Mouse (Mus musculus): Measurements from ENCODE around the gene Def8.

- TF ChIP-seq CTCF (IDR thresholded peaks at IDR 0.05; ENCODE audit: extremely low read depth, insufficient read depth, insufficient read length, insufficient replicate concordance): no peak
- no peak for TF ChIP-seq POLR2A (IDR thresholded peaks at IDR 0.05; ENCODE audit: low read depth, low read length)
Measured at GRCm38 (mm10) chr8:123499556-123499955, 76.2 kb downstream of the Def8 start.

All from spleen, adult 2 months (tissue).